Mouse (Mus musculus): ENCODE measurements around the gene Pcdh7. TPM values are rescaled to one million over a fixed set of nuclear protein-coding genes. Genes with fewer than 3 reads are reported as not detected.

Gene Pcdh7
- total and polyA plus RNA-seq, 2 experiments = 0.32 to 1.5 TPM

- H3K4me1 ChIP-seq (ENCODE audit: control insufficient read depth, insufficient read depth, low read length) = no peaks in the 10 kb centered on the region
- no peak overlapping the region for H3K9ac ChIP-seq (ENCODE audit: low read depth, low read length)
- TF ChIP-seq POLR2A (IDR thresholded peaks at IDR 0.05; ENCODE audit: extremely low read depth, insufficient read depth, low read length) (no peak), CTCF (IDR thresholded peaks at IDR 0.05; ENCODE audit: low read depth, low read length) (no peak)
- DNase-seq (ENCODE audit: extremely low read depth, low read depth, low spot score) = no peak
- H3K4me3 ChIP-seq (ENCODE audit: insufficient read depth, low read depth, low read length) = no peak overlapping the region
- H3K27ac ChIP-seq (replicated peaks; ENCODE audit: insufficient read depth, low read depth, low read length) = no peak overlapping the region
- no peaks in the 10 kb centered on the region for H3K36me3 ChIP-seq (ENCODE audit: control insufficient read depth, insufficient read depth, low read length)
- H3K27me3 ChIP-seq (ENCODE audit: control insufficient read depth, insufficient read depth, low read length) = no peaks in the 10 kb centered on the region
- no peaks in the 10 kb centered on the region for H3K79me2 ChIP-seq (ENCODE audit: control insufficient read depth, insufficient read depth, low read length)
These were observed 41.2 kb downstream of the Pcdh7 start for GRCm38 (mm10) chr5:57758968-57759367.

- Histone ChIP-seq H3K27ac (replicated peaks; ENCODE audit: insufficient read depth, low read depth, low read length) (no peak overlapping the region), H3K4me3 (ENCODE audit: insufficient read depth, low read depth, low read length) (no peak overlapping the region), H3K79me2 (ENCODE audit: control insufficient read depth, insufficient read depth, low read length) (no peaks in the 10 kb centered on the region), H3K4me1 (ENCODE audit: control insufficient read depth, insufficient read depth, low read length) (no peaks in the 10 kb centered on the region), H3K36me3 (ENCODE audit: control insufficient read depth, insufficient read depth, low read length) (no peaks in the 10 kb centered on the region), H3K27me3 (ENCODE audit: control insufficient read depth, insufficient read depth, low read length) (no peaks in the 10 kb centered on the region), H3K9ac (ENCODE audit: low read depth, low read length) (no peak overlapping the region)
- no peak for TF ChIP-seq CTCF (IDR thresholded peaks at IDR 0.05; ENCODE audit: low read depth, low read length)
- no peak for TF ChIP-seq POLR2A (IDR thresholded peaks at IDR 0.05; ENCODE audit: extremely low read depth, insufficient read depth, low read length)
- 63% methylated on average over 6 of the region's 6 CpGs for WGBS
- no peak for DNase-seq (ENCODE audit: extremely low read depth, low read depth, low spot score)
These were observed 42.6 kb downstream of the Pcdh7 start for GRCm38 (mm10) chr5:57760069-57761063.

GRCm38 (mm10) chr5:57765356-57765755, 47.6 kb downstream of the Pcdh7 start:
- no peak for DNase-seq (ENCODE audit: extremely low read depth, low read depth, low spot score)
- H3K9ac ChIP-seq (ENCODE audit: low read depth, low read length) = no peak overlapping the region
- TF ChIP-seq CTCF (IDR thresholded peaks at IDR 0.05; ENCODE audit: low read depth, low read length) (no peak), POLR2A (IDR thresholded peaks at IDR 0.05; ENCODE audit: extremely low read depth, insufficient read depth, low read length) (no peak)
- no peaks in the 10 kb centered on the region for H3K36me3 ChIP-seq (ENCODE audit: control insufficient read depth, insufficient read depth, low read length)
- no peaks in the 10 kb centered on the region for H3K27me3 ChIP-seq (ENCODE audit: control insufficient read depth, insufficient read depth, low read length)
- no peak overlapping the region for H3K27ac ChIP-seq (replicated peaks; ENCODE audit: insufficient read depth, low read depth, low read length)
- no peak overlapping the region for H3K4me3 ChIP-seq (ENCODE audit: insufficient read depth, low read depth, low read length)
- no peaks in the 10 kb centered on the region for H3K79me2 ChIP-seq (ENCODE audit: control insufficient read depth, insufficient read depth, low read length)
- H3K4me1 ChIP-seq (ENCODE audit: control insufficient read depth, insufficient read depth, low read length) = no peaks in the 10 kb centered on the region
- 49% methylated on average over 3 of the region's 3 CpGs for WGBS

DNA sequence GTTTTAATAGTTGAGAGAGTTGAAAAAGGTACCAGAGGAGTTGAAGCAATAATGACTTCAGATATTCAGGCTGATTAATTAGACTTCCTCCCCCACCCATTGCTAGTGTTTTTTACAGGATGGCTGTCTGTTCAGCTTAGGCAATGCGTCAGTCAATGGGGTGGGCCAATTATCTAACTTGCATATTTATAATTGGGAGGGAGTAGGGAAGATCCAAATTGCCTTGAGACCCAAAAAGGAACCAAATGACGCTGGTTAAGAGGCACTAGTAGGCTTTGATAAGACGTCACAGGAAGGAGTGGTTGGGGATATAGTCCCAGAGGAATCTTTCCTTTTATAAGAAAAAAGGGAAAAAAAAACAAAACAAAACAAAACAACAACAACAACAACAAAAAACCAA, 49.6 kb downstream of the Pcdh7 start:
- H3K9ac ChIP-seq (ENCODE audit: low read depth, low read length) = no peak overlapping the region
- no peaks in the 10 kb centered on the region for H3K4me1 ChIP-seq (ENCODE audit: control insufficient read depth, insufficient read depth, low read length)
- H3K36me3 ChIP-seq (ENCODE audit: control insufficient read depth, insufficient read depth, low read length) = no peaks in the 10 kb centered on the region
- TF ChIP-seq POLR2A (IDR thresholded peaks at IDR 0.05; ENCODE audit: extremely low read depth, insufficient read depth, low read length) (no peak), CTCF (IDR thresholded peaks at IDR 0.05; ENCODE audit: low read depth, low read length) (no peak)
- DNase-seq (ENCODE audit: extremely low read depth, low read depth, low spot score) = no peak
- no peaks in the 10 kb centered on the region for H3K79me2 ChIP-seq (ENCODE audit: control insufficient read depth, insufficient read depth, low read length)
- H3K27ac ChIP-seq (replicated peaks; ENCODE audit: insufficient read depth, low read depth, low read length) = no peak overlapping the region
- 84% methylated on average over 3 of the region's 3 CpGs for WGBS
- no peaks in the 10 kb centered on the region for H3K27me3 ChIP-seq (ENCODE audit: control insufficient read depth, insufficient read depth, low read length)
- no peak overlapping the region for H3K4me3 ChIP-seq (ENCODE audit: insufficient read depth, low read depth, low read length)

- TF ChIP-seq CTCF (IDR thresholded peaks at IDR 0.05; ENCODE audit: low read depth, low read length) = no peak
- TF ChIP-seq POLR2A (IDR thresholded peaks at IDR 0.05; ENCODE audit: extremely low read depth, insufficient read depth, low read length) = no peak
- Histone ChIP-seq H3K27ac (replicated peaks; ENCODE audit: insufficient read depth, low read depth, low read length) (no peak overlapping the region), H3K79me2 (ENCODE audit: control insufficient read depth, insufficient read depth, low read length) (no peaks in the 10 kb centered on the region), H3K4me3 (ENCODE audit: insufficient read depth, low read depth, low read length) (no peak overlapping the region), H3K36me3 (ENCODE audit: control insufficient read depth, insufficient read depth, low read length) (no peaks in the 10 kb centered on the region), H3K4me1 (ENCODE audit: control insufficient read depth, insufficient read depth, low read length) (no peaks in the 10 kb centered on the region), H3K27me3 (ENCODE audit: control insufficient read depth, insufficient read depth, low read length) (no peaks in the 10 kb centered on the region), H3K9ac (ENCODE audit: low read depth, low read length) (no peak overlapping the region)
- no peak for DNase-seq (ENCODE audit: extremely low read depth, low read depth, low spot score)
- 76% methylated on average over 10 of the region's 10 CpGs for WGBS
These were observed 50.8 kb downstream of the Pcdh7 start for GRCm38 (mm10) chr5:57768469-57769022.

DNA sequence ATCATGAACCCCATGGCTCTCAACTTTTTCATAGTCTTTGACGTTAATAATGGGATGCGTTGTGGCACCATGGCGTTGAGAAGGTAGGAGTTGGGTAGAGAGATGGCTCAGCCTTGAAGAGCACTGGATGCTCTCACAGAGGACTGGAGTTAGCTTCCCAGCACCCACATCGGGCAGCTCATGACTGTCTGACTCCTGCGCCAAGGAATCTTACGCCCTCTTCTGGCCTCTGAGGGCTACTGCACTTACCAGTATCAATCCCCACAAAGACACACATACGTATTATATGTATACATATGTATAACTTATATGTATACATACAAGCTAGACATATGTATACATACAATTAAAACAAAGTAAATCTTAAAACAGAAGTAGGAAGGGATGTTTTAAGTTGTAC, 51.9 kb downstream of the Pcdh7 start:
- Histone ChIP-seq H3K36me3 (ENCODE audit: control insufficient read depth, insufficient read depth, low read length) (no peaks in the 10 kb centered on the region), H3K4me1 (ENCODE audit: control insufficient read depth, insufficient read depth, low read length) (no peaks in the 10 kb centered on the region), H3K4me3 (ENCODE audit: insufficient read depth, low read depth, low read length) (no peak overlapping the region), H3K27me3 (ENCODE audit: control insufficient read depth, insufficient read depth, low read length) (no peaks in the 10 kb centered on the region), H3K9ac (ENCODE audit: low read depth, low read length) (no peak overlapping the region), H3K79me2 (ENCODE audit: control insufficient read depth, insufficient read depth, low read length) (no peaks in the 10 kb centered on the region), H3K27ac (replicated peaks; ENCODE audit: insufficient read depth, low read depth, low read length) (no peak overlapping the region)
- WGBS = 97% methylated on average over 7 of the region's 7 CpGs
- no peak for DNase-seq (ENCODE audit: extremely low read depth, low read depth, low spot score)
- TF ChIP-seq CTCF (IDR thresholded peaks at IDR 0.05; ENCODE audit: low read depth, low read length) (no peak), POLR2A (IDR thresholded peaks at IDR 0.05; ENCODE audit: extremely low read depth, insufficient read depth, low read length) (no peak)

All from liver, adult 2 months (tissue).